Mouse (Mus musculus) testis, adult 2 months (tissue): Measurements from ENCODE around the gene Gm1979. TPM values are rescaled to one million over a fixed set of nuclear protein-coding genes. Genes with fewer than 3 reads are reported as not detected.
A peak's percentile ranks its signal among the peaks of the same experiment; 100 is the strongest.
"Not testable (repeated sequence)": the region's sequence is repeated elsewhere in the genome, so short reads cannot be mapped to it uniquely, and the experiment has no call there.

Experiments used
- H3K27ac ChIP-seq: fragments of 200-500 bp; 2 replicates; pipeline ENCODE4 v1.5.1; 2012; ENCODE audit warnings: low read depth, low read length; ENCODE audit not compliant: control insufficient read depth, insufficient read depth
- H3K27me3 ChIP-seq: fragments of 200-500 bp; 2 replicates; pipeline ENCODE4 v1.6.1; 2012; ENCODE audit warnings: mild to moderate bottlenecking, low read length, moderate library complexity; ENCODE audit not compliant: control insufficient read depth, insufficient read depth
- H3K36me3 ChIP-seq: fragments of 200-500 bp; 2 replicates; pipeline ENCODE4 v1.6.1; 2012; ENCODE audit warnings: mild to moderate bottlenecking, low read length; ENCODE audit not compliant: control insufficient read depth, insufficient read depth
- H3K4me1 ChIP-seq: fragments of 200-500 bp; 2 replicates; pipeline ENCODE4 v1.6.1; 2012; ENCODE audit warnings: low read length; ENCODE audit not compliant: control insufficient read depth, insufficient read depth
- H3K4me3 ChIP-seq: fragments of 200-500 bp; 2 replicates; pipeline ENCODE4 v1.5.1; 2012; ENCODE audit warnings: low read depth, mild to moderate bottlenecking, low read length, moderate library complexity, mixed read lengths; ENCODE audit not compliant: control insufficient read depth
- polyA plus RNA-seq: library from polyadenylated mRNA; depleted of rRNA; stranded (reverse); fragments of >200 nt; gene quantifications from 2 replicates; pipeline ENCODE4 v1.2.3, GENCODE M21; 2012; rRNA removed

Gene Gm1979
- 0.90 and 1.2 TPM in 2 replicates for polyA plus RNA-seq

- not testable (repeated sequence) for H3K36me3 ChIP-seq, H3K4me1 ChIP-seq, H3K27ac ChIP-seq, H3K4me3 ChIP-seq, H3K27me3 ChIP-seq
These were observed at the start of gene Gm1979 for GRCm38 (mm10) chr5:26004698-26005097. TSS of gene Gm1979 (minus strand) at chr5:26004798.

- not testable (repeated sequence) for H3K4me1 ChIP-seq, H3K27ac ChIP-seq, H3K27me3 ChIP-seq, H3K36me3 ChIP-seq
- H3K4me3 ChIP-seq: peak within 1 kb of the TSS; percentile 47
These were observed 34.9 kb upstream of the Gm1979 start, which contains the start of gene Speer4a for GRCm38 (mm10) chr5:26039458-26039857. TSS of gene Speer4a (minus strand) at chr5:26039558.

- H3K4me1 ChIP-seq, H3K27ac ChIP-seq, H3K36me3 ChIP-seq, H3K27me3 ChIP-seq: not testable (repeated sequence)
- H3K4me3 ChIP-seq: peak within 1 kb of the TSS; percentile 59
These were observed 18.2 kb upstream of the Gm1979 start, which contains the start of gene Gm5862 for GRCm38 (mm10) chr5:26022816-26023215. TSS of gene Gm5862 (minus strand) at chr5:26022916.

GRCm38 (mm10) chr5:26007697-26008096 is 3.1 kb upstream of the Gm1979 start:
- H3K4me1 ChIP-seq, H3K36me3 ChIP-seq, H3K4me3 ChIP-seq, H3K27me3 ChIP-seq, H3K27ac ChIP-seq: not testable (repeated sequence)

GRCm38 (mm10) chr5:26006937-26007695 is 2.5 kb upstream of the Gm1979 start:
- not testable (repeated sequence) for H3K27me3 ChIP-seq, H3K4me1 ChIP-seq, H3K36me3 ChIP-seq, H3K27ac ChIP-seq
- peak overlapping the region; percentile 8 for H3K4me3 ChIP-seq

- H3K27ac ChIP-seq, H3K4me1 ChIP-seq, H3K36me3 ChIP-seq, H3K27me3 ChIP-seq: not testable (repeated sequence)
- peak within 1 kb of the TSS; percentile 29; the same call in 1 of the 2 replicates for H3K4me3 ChIP-seq
These were observed 16.0 kb downstream of the Gm1979 start, which contains the start of gene Gm21698 for GRCm38 (mm10) chr5:25988550-25988949. TSS of gene Gm21698 (minus strand) at chr5:25988650.

- H3K4me3 ChIP-seq, H3K27me3 ChIP-seq, H3K36me3 ChIP-seq, H3K27ac ChIP-seq, H3K4me1 ChIP-seq: not testable (repeated sequence)
These were observed 32.0 kb downstream of the Gm1979 start, which contains the start of gene Gm21680 for GRCm38 (mm10) chr5:25972563-25972962. TSS of gene Gm21680 (minus strand) at chr5:25972663.

GRCm38 (mm10) chr5:25957050-25957449 is 47.5 kb downstream of the Gm1979 start:
- H3K4me1 ChIP-seq, H3K27ac ChIP-seq, H3K27me3 ChIP-seq, H3K4me3 ChIP-seq, H3K36me3 ChIP-seq: not testable (repeated sequence)

DNA sequence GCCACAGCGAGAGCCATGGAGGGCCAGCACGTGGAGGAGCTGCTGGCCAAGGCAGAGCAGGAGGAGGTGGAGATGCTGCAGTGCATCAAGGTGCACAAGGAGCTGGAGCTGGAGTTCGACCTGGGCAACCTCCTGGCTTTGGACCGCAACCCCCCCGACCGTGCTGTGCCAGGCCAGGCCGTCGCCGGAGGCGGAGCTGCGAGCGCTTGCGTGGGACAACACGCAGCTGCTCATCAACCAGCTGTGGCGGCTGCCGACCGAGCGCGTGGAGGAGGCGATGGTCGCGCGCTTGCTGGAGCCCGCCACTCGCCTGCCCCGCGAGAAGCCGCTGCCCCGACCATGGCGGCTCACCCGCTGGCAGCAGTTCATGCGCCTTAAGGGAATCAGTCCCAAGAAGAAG is 48.0 kb downstream of the Gm1979 start:
- H3K36me3 ChIP-seq, H3K27ac ChIP-seq, H3K27me3 ChIP-seq, H3K4me1 ChIP-seq: not testable (repeated sequence)
- H3K4me3 ChIP-seq: peak overlapping the region; percentile 32

DNA sequence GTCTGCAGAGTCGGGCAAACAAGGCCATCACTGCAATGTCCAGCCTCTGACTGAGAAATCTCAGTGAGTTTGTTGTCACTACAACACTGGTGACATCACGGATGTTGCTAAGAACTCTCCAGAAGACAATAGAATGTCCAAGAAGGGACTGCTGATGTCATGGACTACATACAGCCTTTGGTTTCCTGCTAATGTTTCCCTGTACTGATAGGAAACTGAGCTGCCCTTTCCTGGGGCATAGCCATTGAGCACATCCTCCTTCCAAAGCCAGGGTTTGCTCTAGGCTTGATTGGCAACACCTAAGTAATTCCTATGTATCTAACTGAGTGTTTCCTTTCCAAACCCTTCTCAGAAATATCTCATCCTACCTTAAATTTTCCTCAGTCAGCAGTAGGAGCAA is 50.3 kb downstream of the Gm1979 start, which contains the start of gene Gm21671:
Gene Gm21671, minus strand, starts transcription at position 101 of the 400 bp plus-strand sequence.
- not testable (repeated sequence) for H3K4me1 ChIP-seq, H3K27ac ChIP-seq, H3K27me3 ChIP-seq, H3K36me3 ChIP-seq
- 0 out of 2 replicates have a peak within 1 kb of the TSS, but pooled peaks have one; percentile 15 for H3K4me3 ChIP-seq
